Mouse (Mus musculus): Measurements from ENCODE around the gene Elmo3. TPM values are rescaled to one million over a fixed set of nuclear protein-coding genes. Genes with fewer than 3 reads are reported as not detected.

The Elmo3 gene
- total RNA-seq, 2 experiments from 2014 or later, result 10.1 to 21.9 TPM

GRCm38 (mm10) chr8:105295895-105296573 lies 9.4 kb upstream of the Elmo3 start, which contains the start of gene Exoc3l:
Exoc3l (minus strand) TSS chr8:105296101.
- ATAC-seq (replicated peaks; ENCODE audit: low FRiP score, poor library complexity, severe bottlenecking), result no peak

GRCm38 (mm10) chr8:105297511-105298192 lies 7.7 kb upstream of the Elmo3 start, which contains the start of gene E2f4:
E2f4 (plus strand) TSS chr8:105297663.
- peak; percentile 77 for ATAC-seq (replicated peaks; ENCODE audit: low FRiP score, poor library complexity, severe bottlenecking)

GRCm38 (mm10) chr8:105298351-105299252 lies 6.8 kb upstream of the Elmo3 start:
- ATAC-seq (replicated peaks; ENCODE audit: low FRiP score, poor library complexity, severe bottlenecking), result 0 out of 2 replicates have a peak, but pooled peaks have one; percentile 17

GRCm38 (mm10) chr8:105299962-105300361 lies 5.4 kb upstream of the Elmo3 start:
- ATAC-seq (replicated peaks; ENCODE audit: low FRiP score, poor library complexity, severe bottlenecking), result peak; percentile 79

- ATAC-seq (replicated peaks; ENCODE audit: low FRiP score, poor library complexity, severe bottlenecking), result no peak
Measured at GRCm38 (mm10) chr8:105303396-105303795, 2.0 kb upstream of the Elmo3 start.

GRCm38 (mm10) chr8:105303874-105304273 lies 1.5 kb upstream of the Elmo3 start:
- no peak for ATAC-seq (replicated peaks; ENCODE audit: low FRiP score, poor library complexity, severe bottlenecking)

GRCm38 (mm10) chr8:105304325-105305210 lies 833 bp upstream of the Elmo3 start:
- peak; percentile 7; the same call in 1 of the 2 replicates for ATAC-seq (replicated peaks; ENCODE audit: low FRiP score, poor library complexity, severe bottlenecking)

- ATAC-seq (replicated peaks; ENCODE audit: low FRiP score, poor library complexity, severe bottlenecking), result no peak
Measured at GRCm38 (mm10) chr8:105306146-105306691, 818 bp downstream of the Elmo3 start.

GRCm38 (mm10) chr8:105307670-105308069 lies 2.3 kb downstream of the Elmo3 start:
- ATAC-seq (replicated peaks; ENCODE audit: low FRiP score, poor library complexity, severe bottlenecking), result no peak

- ATAC-seq (replicated peaks; ENCODE audit: low FRiP score, poor library complexity, severe bottlenecking), result no peak
Measured at GRCm38 (mm10) chr8:105308428-105308827, 3.0 kb downstream of the Elmo3 start.

- no peak for ATAC-seq (replicated peaks; ENCODE audit: low FRiP score, poor library complexity, severe bottlenecking)
Measured at GRCm38 (mm10) chr8:105309142-105309847, 3.9 kb downstream of the Elmo3 start.

- ATAC-seq (replicated peaks; ENCODE audit: low FRiP score, poor library complexity, severe bottlenecking), result no peak
Measured at GRCm38 (mm10) chr8:105310118-105310517, 4.7 kb downstream of the Elmo3 start.

GRCm38 (mm10) chr8:105311718-105312117 lies 6.3 kb downstream of the Elmo3 start:
- no peak; the same call in 1 of the 2 replicates for ATAC-seq (replicated peaks; ENCODE audit: low FRiP score, poor library complexity, severe bottlenecking)

- ATAC-seq (replicated peaks; ENCODE audit: low FRiP score, poor library complexity, severe bottlenecking), result no peak
Measured at GRCm38 (mm10) chr8:105312891-105313481, 7.6 kb downstream of the Elmo3 start.

GRCm38 (mm10) chr8:105313622-105314402 lies 8.4 kb downstream of the Elmo3 start:
- no peak for ATAC-seq (replicated peaks; ENCODE audit: low FRiP score, poor library complexity, severe bottlenecking)

GRCm38 (mm10) chr8:105315073-105315769 lies 9.8 kb downstream of the Elmo3 start:
- ATAC-seq (replicated peaks; ENCODE audit: low FRiP score, poor library complexity, severe bottlenecking), result no peak

- ATAC-seq (replicated peaks; ENCODE audit: low FRiP score, poor library complexity, severe bottlenecking), result no peak
Measured at GRCm38 (mm10) chr8:105317941-105318340, 12.5 kb downstream of the Elmo3 start.

All from erythroid progenitor cell, adult 5-6 weeks (primary cell).